Mouse (Mus musculus): ENCODE measurements around the gene Amigo3. TPM values are rescaled to one million over a fixed set of nuclear protein-coding genes. Genes with fewer than 3 reads are reported as not detected.
A peak's percentile ranks its signal among the peaks of the same experiment; 100 is the strongest.

Gene Amigo3
- polyA plus RNA-seq, 1 experiment from 2014 or later: 3.1 TPM

DNA sequence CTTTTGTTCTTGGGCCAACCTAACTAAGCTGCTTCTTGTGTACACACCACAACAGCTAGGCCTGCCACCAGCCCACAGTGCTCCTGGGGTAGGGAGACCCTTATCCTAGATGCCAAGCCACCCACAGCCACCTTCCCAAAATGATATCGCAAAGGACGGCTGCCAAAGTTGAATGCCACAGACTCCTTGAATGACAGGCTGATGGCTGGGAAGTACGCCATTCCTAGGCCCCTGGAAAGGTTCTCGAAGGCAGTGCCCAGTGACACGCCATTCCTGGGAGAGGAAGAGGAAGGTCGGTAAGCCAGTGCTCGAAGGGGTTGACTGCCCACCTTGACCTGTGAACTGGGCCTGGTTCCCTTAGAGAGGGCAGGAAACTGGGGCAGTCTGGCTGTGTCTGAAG is 16.6 kb downstream of the Amigo3 start:
- Histone ChIP-seq H3K4me2 (no peak overlapping the region), H3K36me3 (peaks cover 59% of the 10 kb centered on the region), H3K27me3 (no peaks in the 10 kb centered on the region), H3K9me3 (no peaks in the 10 kb centered on the region), H3K27ac (no peak overlapping the region), H3K4me3 (no peak overlapping the region), H3K9ac (no peak overlapping the region), H3K4me1 (replicated peaks) (no peaks in the 10 kb centered on the region)
- no peak for ATAC-seq (ENCODE audit: low FRiP score)
- 91% methylated on average over 7 of the region's 7 CpGs for WGBS

DNA sequence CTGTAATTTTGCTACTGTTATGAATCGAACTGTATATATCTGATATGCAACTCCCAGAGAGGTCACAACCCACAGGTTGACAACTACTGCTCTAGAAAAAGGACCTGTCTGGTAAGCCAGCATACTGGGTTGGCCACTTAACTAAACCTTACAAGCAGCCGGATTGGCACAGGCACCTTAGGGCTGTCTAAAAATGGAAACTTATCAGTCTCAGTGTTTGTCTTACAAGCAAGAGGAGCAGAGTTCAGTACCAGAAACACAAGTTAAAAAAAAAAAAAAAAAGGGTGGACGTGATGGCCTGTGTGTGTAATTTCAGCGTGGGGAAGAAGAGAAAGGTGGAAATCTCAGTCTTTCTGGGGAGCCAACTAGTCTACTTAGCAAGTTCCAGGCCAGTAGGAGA is 18.8 kb downstream of the Amigo3 start:
- Histone ChIP-seq H3K27me3 (no peaks in the 10 kb centered on the region), H3K9ac (no peak overlapping the region), H3K4me3 (no peak overlapping the region), H3K4me1 (replicated peaks) (no peaks in the 10 kb centered on the region), H3K9me3 (no peaks in the 10 kb centered on the region), H3K27ac (no peak overlapping the region), H3K4me2 (no peak overlapping the region), H3K36me3 (peaks cover 51% of the 10 kb centered on the region)
- no peak for ATAC-seq (ENCODE audit: low FRiP score)
- 93% methylated on average over 4 of the region's 4 CpGs for WGBS

DNA sequence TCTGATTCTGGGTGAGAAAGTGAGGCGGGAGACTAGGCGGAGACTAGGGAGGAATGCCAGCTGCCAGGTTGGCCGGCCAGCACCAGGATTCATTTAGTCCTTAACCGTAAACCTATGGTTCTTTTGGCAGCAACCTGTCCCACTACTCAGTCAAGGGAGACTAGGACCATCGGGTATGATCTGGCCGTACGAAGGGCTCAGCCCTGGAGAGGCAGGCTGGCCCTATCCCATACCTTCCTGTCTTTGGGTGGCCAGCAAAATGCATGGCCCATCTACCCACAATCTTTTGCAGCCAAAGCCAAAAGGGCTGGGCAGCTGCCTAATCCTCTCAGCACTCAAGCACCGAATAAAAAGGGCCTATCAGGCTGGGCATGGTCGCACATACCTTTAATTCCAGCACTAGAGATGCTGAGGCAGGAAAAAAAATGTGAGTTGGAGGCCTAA is 19.5 kb downstream of the Amigo3 start:
- Histone ChIP-seq H3K36me3 (peaks cover 56% of the 10 kb centered on the region), H3K9ac (0 out of 2 replicates have a peak overlapping the region, but pooled peaks have one; percentile 43), H3K27ac (no peak overlapping the region), H3K4me2 (no peak overlapping the region), H3K4me3 (no peak overlapping the region), H3K27me3 (no peaks in the 10 kb centered on the region), H3K4me1 (replicated peaks) (no peaks in the 10 kb centered on the region), H3K9me3 (no peaks in the 10 kb centered on the region)
- no peak for ATAC-seq (ENCODE audit: low FRiP score)
- 80% methylated on average over 9 of the region's 9 CpGs for WGBS

DNA sequence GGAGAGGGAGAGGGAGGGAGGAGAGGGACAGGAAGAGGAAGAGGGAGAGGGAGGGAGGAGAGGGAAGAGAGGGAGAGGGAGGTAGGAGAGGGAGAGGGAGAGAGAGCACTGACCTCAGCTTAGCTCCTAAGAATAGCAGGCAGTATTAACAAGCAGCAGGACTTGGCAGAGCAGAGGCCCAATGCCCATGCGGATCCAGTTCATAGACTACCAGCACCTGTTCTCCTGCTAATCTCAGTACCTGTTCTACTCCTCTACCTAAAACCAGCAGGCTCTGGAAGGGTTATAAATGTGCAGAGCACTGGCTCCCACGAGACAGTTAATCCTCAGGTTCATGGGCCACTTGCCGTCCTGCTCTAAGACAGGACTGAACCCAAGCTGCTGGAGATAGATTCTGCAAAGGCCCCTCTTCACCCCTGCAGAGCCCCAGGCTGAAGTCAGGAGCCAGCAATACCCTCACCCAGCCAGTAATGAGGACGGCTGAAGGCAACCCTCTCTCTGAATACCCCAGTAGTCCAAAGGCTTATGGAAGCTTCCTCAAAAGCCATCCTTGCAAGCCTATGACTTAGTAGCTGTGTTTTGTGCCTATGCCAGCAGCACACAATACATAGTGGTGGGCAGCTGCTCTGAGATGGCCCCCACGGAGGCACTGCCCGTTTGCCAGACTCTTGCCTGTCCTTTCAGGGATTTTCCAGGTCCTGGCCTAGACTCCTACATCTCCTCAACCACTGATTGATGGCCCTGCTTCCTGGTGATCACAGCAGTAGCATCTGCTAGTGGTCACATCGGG is 20.4 kb downstream of the Amigo3 start:
- ATAC-seq (ENCODE audit: low FRiP score): no peak
- H3K9me3 ChIP-seq: no peaks in the 10 kb centered on the region
- no peak overlapping the region for H3K4me3 ChIP-seq
- peaks cover 8% of the 10 kb centered on the region for H3K4me1 ChIP-seq (replicated peaks)
- H3K36me3 ChIP-seq: peaks cover 54% of the 10 kb centered on the region
- WGBS: 70% methylated on average over 7 of the region's 7 CpGs
- no peak overlapping the region for H3K27ac ChIP-seq
- H3K27me3 ChIP-seq: no peaks in the 10 kb centered on the region
- H3K9ac ChIP-seq: peak overlapping the region; percentile 20; the same call in 1 of the 2 replicates
- H3K4me2 ChIP-seq: no peak overlapping the region

DNA sequence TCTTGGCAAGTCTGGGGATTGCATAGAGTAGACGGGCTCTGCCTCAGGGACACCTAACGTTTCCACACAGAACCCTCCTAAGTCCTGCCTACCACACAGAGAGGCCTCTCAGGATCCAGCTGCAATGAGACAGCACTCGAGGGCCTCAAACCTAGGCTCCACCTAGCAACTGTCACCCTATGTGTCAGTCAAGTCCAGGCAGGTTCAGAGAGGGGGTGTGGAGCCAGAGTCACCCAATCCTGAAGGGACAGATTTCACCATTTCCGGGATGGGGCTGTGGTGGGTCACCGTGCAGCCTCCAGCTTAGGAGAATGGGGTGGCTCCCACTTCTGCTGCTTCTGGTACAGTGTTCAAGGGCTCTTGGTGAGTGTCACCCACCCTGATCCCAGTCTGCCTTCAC is 27.2 kb downstream of the Amigo3 start, which contains the start of gene Mst1:
Gene Mst1 (plus strand): TSS at position 269 of the 400 bp plus-strand sequence.
- Histone ChIP-seq H3K27ac (no peak within 1 kb of the TSS), H3K4me3 (peak within 1 kb of the TSS; percentile 76), H3K4me2 (peak within 1 kb of the TSS; percentile 93), H3K9me3 (no peaks in the 10 kb centered on the region), H3K36me3 (peaks cover 25% of the 10 kb centered on the region), H3K9ac (peak within 1 kb of the TSS; percentile 99), H3K4me1 (replicated peaks) (peaks cover 28% of the 10 kb centered on the region), H3K27me3 (peaks cover 49% of the 10 kb centered on the region)
- ATAC-seq (ENCODE audit: low FRiP score): no peak
- WGBS: 77% methylated on average over 5 of the region's 5 CpGs

DNA sequence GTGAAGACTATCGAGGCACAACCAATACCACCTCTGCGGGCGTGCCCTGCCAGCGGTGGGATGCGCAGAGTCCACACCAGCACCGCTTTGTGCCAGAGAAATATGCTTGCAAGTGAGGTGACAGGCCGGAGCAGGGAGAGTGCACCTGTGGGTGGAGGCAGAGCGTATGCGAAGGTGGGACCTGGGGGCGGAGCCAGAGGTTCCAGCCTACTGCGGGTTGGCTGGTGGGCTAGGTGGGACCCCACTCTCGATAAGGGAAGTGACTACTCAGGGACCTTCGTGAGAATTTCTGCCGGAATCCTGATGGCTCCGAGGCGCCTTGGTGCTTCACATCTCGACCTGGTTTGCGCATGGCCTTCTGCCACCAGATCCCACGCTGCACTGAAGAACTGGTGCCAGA is 29.6 kb downstream of the Amigo3 start:
- Histone ChIP-seq H3K4me3 (peak overlapping the region; percentile 15), H3K27me3 (peaks cover 49% of the 10 kb centered on the region), H3K9ac (peak overlapping the region; percentile 35; the same call in 1 of the 2 replicates), H3K4me1 (replicated peaks) (peaks cover 28% of the 10 kb centered on the region), H3K4me2 (peak overlapping the region; percentile 30), H3K27ac (no peak overlapping the region), H3K9me3 (no peaks in the 10 kb centered on the region), H3K36me3 (peaks cover 41% of the 10 kb centered on the region)
- no peak for ATAC-seq (ENCODE audit: low FRiP score)
- 9% methylated on average over 18 of the region's 19 CpGs for WGBS

DNA sequence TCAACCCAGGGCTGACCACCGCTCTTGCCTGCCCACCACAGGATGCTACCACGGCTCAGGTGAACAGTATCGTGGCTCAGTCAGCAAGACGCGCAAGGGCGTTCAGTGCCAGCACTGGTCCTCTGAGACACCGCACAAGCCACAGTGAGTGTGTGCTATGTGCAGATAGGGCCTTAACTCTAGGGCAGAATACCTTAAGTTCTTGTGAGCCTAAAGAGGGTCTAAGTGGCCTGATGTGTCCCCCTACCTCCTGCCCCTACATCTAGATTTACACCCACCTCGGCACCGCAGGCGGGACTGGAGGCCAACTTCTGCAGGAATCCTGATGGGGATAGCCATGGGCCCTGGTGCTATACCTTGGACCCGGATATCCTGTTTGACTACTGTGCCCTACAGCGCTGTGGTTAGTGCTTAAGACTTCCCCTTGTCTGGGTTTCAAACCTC is 30.1 kb downstream of the Amigo3 start, which contains the start of gene Rnf123:
Gene Rnf123 (minus strand): TSS at position 359 of the 444 bp plus-strand sequence.
- ATAC-seq (ENCODE audit: low FRiP score): no peak
- Histone ChIP-seq H3K9ac (peak within 1 kb of the TSS; percentile 35; the same call in 1 of the 2 replicates), H3K4me3 (peak within 1 kb of the TSS; percentile 15), H3K4me2 (peak within 1 kb of the TSS; percentile 30), H3K36me3 (peaks cover 46% of the 10 kb centered on the region), H3K4me1 (replicated peaks) (peaks cover 23% of the 10 kb centered on the region), H3K9me3 (no peaks in the 10 kb centered on the region), H3K27me3 (peaks cover 49% of the 10 kb centered on the region), H3K27ac (no peak within 1 kb of the TSS)
- WGBS: 28% methylated on average over 12 of the region's 12 CpGs

DNA sequence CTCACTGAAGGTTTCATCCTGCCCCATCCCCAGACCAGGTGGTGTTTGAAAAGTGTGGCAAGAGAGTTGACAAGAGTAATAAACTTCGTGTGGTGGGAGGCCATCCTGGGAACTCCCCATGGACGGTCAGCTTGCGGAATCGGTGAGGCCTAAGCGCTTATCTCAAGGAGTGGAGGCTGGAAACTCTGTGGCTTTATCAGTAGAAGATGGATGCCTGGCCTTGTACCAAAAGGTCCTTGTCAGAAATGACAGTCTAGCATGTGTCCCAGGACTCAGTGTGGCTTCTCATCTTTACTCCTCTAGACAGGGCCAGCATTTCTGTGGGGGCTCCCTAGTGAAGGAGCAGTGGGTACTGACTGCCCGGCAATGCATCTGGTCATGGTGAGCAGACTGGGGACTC is 30.6 kb downstream of the Amigo3 start:
- peaks cover 49% of the 10 kb centered on the region for H3K27me3 ChIP-seq
- no peaks in the 10 kb centered on the region for H3K9me3 ChIP-seq
- 90% methylated on average over 6 of the region's 6 CpGs for WGBS

DNA sequence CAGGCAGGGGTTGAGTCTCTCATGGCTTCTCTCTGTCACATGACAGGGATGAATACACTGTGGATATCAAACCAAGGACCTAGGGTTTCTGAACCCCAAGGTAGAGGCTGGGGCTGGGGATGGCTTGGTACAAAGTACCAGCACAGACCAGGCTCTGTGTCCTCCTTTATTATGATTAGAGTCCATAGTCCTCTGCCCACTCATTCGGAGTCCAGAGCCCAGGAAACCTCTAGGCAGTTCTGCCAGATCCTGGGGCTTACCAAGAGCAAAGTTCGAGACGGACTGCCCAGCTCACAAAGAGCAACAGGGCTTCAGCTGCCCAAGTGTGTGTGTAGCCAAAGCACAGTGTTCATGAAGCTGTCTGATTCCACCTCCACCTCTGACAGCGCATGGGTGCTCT is 32.3 kb downstream of the Amigo3 start:
- no peak overlapping the region for H3K4me2 ChIP-seq
- H3K4me3 ChIP-seq: no peak overlapping the region
- H3K27me3 ChIP-seq: peaks cover 46% of the 10 kb centered on the region
- 92% methylated on average over 4 of the region's 4 CpGs for WGBS
- H3K27ac ChIP-seq: no peak overlapping the region
- peaks cover 11% of the 10 kb centered on the region; the same call in 1 of the 2 replicates for H3K4me1 ChIP-seq (replicated peaks)
- H3K9me3 ChIP-seq: no peaks in the 10 kb centered on the region
- H3K9ac ChIP-seq: no peak overlapping the region
- ATAC-seq (ENCODE audit: low FRiP score): no peak
- H3K36me3 ChIP-seq: peaks cover 68% of the 10 kb centered on the region

More for the DNA sequence above, 30.6 kb downstream of the Amigo3 start:
- Histone ChIP-seq H3K27ac (no peak overlapping the region), H3K4me3 (no peak overlapping the region), H3K36me3 (peaks cover 51% of the 10 kb centered on the region), H3K4me2 (no peak overlapping the region), H3K9ac (no peak overlapping the region), H3K4me1 (replicated peaks) (peaks cover 18% of the 10 kb centered on the region)
- no peak for ATAC-seq (ENCODE audit: low FRiP score)

DNA sequence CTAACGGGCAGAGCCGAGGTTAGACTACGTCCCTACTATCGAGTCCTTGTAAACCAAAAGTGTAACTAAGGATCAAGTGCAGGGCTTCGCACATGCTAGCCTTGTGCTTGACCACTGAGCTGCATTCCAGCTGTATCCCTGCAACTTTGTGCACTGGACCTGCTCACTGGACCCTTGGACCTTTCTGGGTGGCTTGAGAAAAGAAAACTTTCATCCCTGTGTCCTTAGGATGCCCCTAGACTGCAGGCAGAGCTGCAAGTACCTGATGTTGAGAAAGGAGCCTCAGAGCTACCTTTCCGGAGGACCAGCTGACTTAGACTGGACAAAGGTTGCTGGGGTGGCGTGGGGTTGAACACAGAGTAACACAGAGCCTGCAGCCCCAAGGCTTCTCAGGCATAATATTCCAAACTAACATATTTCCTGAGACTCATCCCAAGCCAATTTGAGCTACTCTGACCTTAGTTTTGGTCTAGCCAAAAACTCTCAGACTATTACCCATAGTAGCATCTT is 37.7 kb downstream of the Amigo3 start:
- peaks cover 25% of the 10 kb centered on the region for H3K4me1 ChIP-seq (replicated peaks)
- H3K4me2 ChIP-seq: no peak overlapping the region
- H3K4me3 ChIP-seq: no peak overlapping the region
- H3K9me3 ChIP-seq: no peaks in the 10 kb centered on the region
- no peak overlapping the region for H3K27ac ChIP-seq
- WGBS: 94% methylated on average over 7 of the region's 7 CpGs
- H3K27me3 ChIP-seq: no peaks in the 10 kb centered on the region
- H3K36me3 ChIP-seq: peaks cover 71% of the 10 kb centered on the region
- H3K9ac ChIP-seq: no peak overlapping the region
- no peak for ATAC-seq (ENCODE audit: low FRiP score)

DNA sequence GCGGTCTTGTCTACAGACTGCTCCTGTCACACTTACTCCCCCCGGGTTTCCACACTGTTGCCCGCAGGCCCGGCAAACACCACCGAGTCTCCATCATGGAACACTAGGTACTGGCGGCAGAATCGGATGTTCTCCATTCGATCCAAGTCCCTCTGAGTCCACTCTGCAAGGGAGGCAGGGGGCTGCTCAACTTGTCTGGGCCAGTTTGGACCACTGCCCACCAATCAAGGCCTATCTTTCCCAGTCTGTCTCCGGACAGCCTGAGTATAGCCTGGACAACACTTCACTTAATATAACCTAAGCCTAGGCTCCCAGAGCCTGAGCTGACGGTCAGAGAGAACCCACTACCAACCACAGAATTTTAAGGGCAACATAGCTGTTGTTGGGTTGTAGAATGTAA is 40.6 kb downstream of the Amigo3 start:
- Histone ChIP-seq H3K4me3 (peak overlapping the region; percentile 75), H3K4me1 (replicated peaks) (peaks cover 30% of the 10 kb centered on the region), H3K36me3 (peaks cover 53% of the 10 kb centered on the region), H3K9ac (peak overlapping the region; percentile 88), H3K27ac (peak overlapping the region; percentile 83; the same call in 1 of the 2 replicates), H3K9me3 (no peaks in the 10 kb centered on the region), H3K27me3 (no peaks in the 10 kb centered on the region), H3K4me2 (peak overlapping the region; percentile 96)
- ATAC-seq (ENCODE audit: low FRiP score): 0 out of 2 replicates have a peak, but pooled peaks have one; percentile 2
- 77% methylated on average over 10 of the region's 10 CpGs for WGBS

DNA sequence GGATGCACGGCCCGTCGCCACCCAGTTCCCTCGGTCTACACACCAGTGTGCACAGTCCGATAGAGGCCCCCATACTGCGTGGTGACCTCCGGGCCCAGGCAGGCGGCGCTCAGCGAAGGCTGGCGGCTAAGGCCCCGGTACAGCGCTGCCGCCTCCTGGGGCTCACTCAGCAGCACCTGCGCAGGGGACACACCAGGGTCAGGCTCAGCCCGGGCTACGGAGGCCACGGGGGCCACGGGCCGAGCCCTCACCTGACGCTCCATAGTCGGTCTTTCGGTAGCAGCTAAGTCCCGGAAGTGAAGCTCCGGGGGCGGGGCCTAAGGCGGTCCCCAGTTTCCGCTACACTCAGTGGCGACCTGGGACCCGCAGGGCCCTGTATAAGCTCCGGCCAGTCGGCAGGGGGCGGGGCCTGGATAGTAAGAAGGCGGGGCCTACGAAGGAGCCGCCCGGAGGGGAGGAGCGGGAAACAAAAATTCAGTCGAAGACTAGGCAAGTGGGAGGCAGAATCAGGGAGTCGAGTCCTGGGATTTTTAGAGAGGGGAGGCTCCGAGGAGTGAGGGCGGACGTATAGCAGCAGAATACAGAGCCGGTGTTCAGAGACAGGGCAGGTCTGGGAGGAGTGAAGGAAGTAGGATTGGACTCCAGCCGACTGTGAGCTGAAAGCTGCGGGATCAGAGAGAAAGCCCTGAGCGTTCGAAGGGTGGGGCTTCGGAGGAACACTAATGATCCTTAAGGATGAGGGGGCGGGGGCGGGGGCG is 41.4 kb downstream of the Amigo3 start, which contains the start of gene Apeh:
Gene Apeh (minus strand): TSS at position 423 of the 758 bp plus-strand sequence.
- Histone ChIP-seq H3K27me3 (no peaks in the 10 kb centered on the region), H3K4me1 (replicated peaks) (peaks cover 30% of the 10 kb centered on the region), H3K9ac (peak within 1 kb of the TSS; percentile 88), H3K9me3 (no peaks in the 10 kb centered on the region), H3K27ac (peak within 1 kb of the TSS; percentile 83), H3K4me3 (peak within 1 kb of the TSS; percentile 75), H3K4me2 (peak within 1 kb of the TSS; percentile 96), H3K36me3 (peaks cover 53% of the 10 kb centered on the region)
- WGBS: under 1% methylated on average over 52 of the region's 52 CpGs
- ATAC-seq (ENCODE audit: low FRiP score): peak; percentile 90
